Mouse (Mus musculus) induced T-regulatory cell, adult 2 months (primary cell): ENCODE results near the gene Gpr15.

Experiments
- DNase-seq: peaks from one replicate; pipeline ENCODE4 v3.0.0-alpha.2; 2012; ENCODE audit warnings: low read depth

Gpr15 gene

GRCm38 (mm10) chr16:58702329-58702932 lies 16.4 kb downstream of the Gpr15 start:
- DNase-seq: peak; percentile 63

DNA sequence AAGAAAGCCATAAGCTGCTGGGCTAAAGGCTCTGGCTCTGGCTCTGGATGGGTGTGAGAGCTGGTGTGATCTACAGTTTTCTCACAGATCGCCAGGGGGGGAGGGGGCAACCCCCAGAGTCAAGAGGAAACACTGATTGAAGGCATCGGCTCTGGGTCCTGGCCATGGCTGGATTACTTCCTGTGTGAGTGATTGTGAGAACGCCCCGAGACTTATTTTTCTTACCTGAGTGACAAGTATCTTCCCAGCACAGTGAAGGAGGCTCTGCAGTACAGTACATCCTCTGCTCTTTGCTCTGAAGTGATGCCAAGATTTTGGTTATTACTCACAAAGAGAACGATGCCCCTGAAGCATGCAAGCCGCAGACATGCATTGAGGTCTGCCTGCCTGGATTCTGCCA lies 17.1 kb downstream of the Gpr15 start:
- peak; percentile 87 for DNase-seq

- DNase-seq: peak; percentile 33
Observed at GRCm38 (mm10) chr16:58700816-58701424, 17.9 kb downstream of the Gpr15 start.

DNA sequence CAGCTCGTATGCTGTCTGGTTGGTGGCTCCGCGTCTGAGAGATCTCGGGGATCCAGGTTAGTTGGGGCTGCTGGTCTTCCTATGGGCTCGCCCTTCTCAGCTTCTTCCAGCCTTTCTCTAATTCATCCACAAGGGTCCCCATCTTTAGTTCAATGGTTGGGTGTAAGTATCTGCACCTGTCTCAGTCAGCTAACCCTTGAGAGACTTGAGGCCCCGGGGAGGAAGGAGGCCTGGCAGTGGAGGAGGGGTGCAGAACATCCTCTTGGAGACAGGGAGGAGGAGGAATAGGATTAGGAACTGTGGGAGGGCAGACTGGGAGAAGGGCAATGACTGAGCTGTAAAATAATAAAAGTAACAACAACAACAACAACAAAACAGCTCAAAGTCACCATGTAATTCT lies 18.7 kb downstream of the Gpr15 start:
- DNase-seq: peak; percentile 34

- no peak for DNase-seq
Observed at GRCm38 (mm10) chr16:58697261-58697660, 21.6 kb downstream of the Gpr15 start.

DNA sequence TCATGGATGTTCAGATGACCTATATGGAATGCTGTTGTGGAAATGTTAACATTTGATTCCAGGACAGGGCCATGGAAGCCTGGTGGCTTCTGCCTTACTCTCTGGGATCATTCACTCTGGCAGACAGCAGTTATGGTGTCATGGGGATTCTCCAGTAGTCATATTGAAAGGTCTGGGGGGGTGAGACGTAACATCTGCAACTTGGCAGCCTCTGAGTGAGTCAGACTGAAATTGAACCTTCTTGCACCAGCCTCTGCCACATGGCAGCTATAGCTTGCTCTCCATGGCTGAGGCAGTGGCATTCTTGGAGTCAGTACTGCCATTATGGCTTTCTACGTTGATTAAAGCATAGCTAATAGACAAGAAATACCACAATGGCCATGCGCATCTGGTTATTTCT lies 22.1 kb downstream of the Gpr15 start:
- peak; percentile 78 for DNase-seq

- DNase-seq: peak; percentile 73
Observed at GRCm38 (mm10) chr16:58694091-58694490, 24.8 kb downstream of the Gpr15 start.

DNA sequence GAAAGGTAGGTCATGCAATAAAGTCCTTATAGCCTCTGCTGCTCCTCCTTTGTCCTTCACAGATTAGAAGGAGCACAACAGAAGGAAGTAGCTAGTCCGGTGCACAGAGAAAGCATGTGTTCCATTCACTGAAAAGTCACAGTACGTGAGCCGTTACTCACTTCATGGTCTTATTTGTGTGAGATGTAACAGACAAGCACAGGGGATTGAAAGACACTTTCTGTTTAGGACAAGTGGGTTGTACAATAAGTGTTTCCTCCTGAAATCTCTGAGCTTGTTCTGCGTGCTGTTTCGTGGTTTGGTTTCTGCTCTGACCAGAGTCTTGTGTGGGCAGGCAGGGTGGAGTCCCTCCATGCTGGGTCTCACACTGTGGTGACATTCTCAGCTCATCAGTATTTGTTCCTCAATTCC lies 28.5 kb downstream of the Gpr15 start:
- peak; percentile 83 for DNase-seq

DNA sequence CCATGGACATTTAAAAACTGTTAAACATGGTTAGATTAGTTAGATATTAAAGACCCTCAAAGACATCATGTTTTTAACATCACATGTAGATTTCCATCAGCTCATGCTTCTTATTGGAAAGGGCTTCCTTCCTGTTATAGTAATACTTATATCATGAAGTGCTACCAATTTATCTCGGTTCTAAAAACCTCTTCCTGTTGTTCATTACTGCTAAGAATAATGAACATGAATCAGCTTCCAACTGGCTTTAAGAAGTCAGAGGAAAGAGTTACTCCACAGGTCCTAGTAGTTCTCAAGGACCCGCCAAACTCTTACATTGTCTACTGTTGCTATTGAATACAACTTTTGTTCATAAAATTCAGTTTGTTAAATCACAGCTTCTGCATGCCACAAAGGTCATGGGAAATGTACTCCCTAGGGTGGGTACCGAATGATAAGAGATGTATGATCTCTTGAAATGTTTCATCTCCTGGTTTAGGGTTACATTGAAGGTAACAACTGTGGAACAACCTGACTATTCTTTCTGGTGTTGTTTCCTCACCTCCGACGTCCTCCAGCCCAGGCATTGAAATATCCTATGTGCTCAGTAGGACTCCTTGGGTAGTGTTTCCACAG lies 29.2 kb downstream of the Gpr15 start:
- DNase-seq: peak; percentile 64

GRCm38 (mm10) chr16:58688534-58688933 lies 30.3 kb downstream of the Gpr15 start:
- no peak for DNase-seq

GRCm38 (mm10) chr16:58685548-58686537 lies 33.0 kb downstream of the Gpr15 start:
- DNase-seq: peak; percentile 66

DNA sequence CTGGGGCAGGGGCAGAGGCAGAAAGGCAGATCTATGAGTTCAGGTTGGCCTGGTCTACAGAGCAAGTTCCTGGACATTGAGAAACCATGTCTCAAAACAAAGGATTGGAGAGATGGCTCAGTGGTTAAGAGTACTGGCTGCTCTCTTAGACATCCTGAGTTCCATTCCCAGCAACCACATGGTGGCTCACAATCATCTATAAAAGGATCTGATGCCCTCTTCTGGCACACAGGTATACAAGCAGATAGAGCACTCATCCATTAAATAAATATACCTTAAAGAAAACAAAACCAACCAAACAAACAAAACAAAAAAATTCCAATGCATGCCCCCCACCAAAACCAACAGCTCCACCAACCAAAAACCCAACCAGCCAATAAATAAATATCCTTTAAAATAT lies 34.3 kb downstream of the Gpr15 start:
- DNase-seq: peak; percentile 50

GRCm38 (mm10) chr16:58683911-58684310 lies 35.0 kb downstream of the Gpr15 start:
- no peak for DNase-seq

- DNase-seq: no peak
Observed at GRCm38 (mm10) chr16:58682870-58683269, 36.0 kb downstream of the Gpr15 start.

GRCm38 (mm10) chr16:58682046-58682445 lies 36.8 kb downstream of the Gpr15 start:
- DNase-seq: no peak

DNA sequence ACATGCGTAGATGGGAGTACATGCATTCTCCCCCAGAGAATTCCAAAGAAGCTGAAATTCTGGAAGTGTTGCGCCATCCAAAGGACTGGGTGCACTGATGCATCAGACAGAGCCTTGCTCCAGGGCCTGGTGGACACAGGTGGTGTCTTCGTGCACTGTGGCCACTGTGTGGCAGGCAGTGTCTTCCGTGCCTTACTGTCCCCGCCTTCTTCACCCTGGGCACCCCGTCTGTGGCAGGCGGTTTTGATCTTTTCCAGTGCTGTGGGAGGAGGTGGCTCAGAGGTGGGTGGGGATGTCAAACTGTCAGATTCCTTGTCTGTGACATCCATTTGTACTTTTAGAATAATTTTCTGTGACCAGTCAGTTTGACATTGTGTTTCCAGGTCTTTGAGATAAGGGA lies 40.2 kb downstream of the Gpr15 start:
- peak; percentile 59 for DNase-seq

DNA sequence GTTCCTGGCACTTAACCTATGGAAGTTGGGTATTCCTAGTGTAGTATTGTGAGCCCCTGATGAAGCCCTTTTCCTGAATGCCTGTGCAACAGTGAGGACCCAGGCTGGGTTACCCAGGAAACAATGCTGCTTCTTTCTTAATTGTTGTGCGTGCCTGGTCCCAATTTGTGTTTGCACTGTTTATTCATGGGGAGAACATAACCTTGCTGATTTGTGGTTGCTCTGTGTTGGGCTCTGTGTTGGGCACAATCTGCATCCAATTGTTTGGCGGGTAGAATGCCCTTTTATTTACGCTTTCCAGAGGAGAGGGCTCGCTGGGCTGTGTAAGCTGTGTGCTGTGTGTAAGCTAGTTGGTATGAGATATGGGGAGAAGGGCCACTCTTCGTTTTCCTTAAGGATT lies 41.4 kb downstream of the Gpr15 start:
- DNase-seq: no peak

GRCm38 (mm10) chr16:58676633-58677032 lies 42.2 kb downstream of the Gpr15 start:
- no peak for DNase-seq

- no peak for DNase-seq
Observed at GRCm38 (mm10) chr16:58676156-58676555, 42.7 kb downstream of the Gpr15 start.

DNA sequence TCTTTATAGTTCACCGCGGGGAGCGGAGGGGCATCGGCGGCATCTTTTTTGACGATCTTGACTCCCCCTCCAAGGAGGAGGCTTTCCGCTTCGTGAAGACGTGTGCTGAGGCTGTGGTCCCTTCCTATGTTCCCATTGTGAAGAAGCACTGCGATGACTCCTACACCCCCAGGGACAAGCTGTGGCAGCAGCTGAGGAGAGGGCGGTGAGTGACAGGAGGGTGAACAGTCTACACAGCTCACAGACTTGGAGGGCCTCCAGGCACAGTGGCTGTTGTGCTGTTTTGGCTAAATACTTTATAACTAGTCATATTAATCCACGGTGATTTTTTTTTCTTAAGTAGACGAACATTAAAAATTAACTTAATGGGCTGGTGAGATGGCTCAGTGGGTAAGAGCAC lies 43.6 kb downstream of the Gpr15 start:
- DNase-seq: no peak

DNA sequence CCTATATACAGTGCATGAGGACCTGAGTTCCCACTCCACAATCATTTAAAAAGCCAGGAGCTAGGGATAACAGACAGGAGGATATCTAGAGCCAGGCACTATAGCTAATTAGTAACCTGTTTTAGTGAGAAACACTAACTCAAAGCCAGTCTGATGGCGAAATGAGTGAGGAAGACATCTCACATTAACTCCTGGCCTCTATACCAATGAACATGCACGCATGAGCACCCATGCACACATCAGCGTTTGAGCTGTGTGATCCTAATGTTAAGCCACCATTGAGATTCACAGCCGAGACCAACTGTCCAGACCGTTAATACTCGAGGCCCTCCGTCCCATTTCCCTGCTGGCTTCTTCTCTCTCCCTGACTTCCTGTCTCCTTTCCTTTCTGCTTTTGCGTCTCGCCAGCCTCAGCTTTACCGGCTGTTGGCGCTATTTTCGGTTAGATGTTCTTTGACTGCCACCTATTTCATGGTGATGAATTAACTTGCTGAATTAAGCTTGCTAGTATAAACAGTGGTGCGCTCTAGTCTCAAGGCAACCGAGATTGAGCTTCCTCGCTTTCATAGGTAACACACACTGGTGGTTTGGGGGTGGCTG lies 45.0 kb downstream of the Gpr15 start:
- DNase-seq: no peak

- no peak for DNase-seq
Observed at GRCm38 (mm10) chr16:58672396-58672795, 46.5 kb downstream of the Gpr15 start.
